ENCODE assay signal across 8 mouse cellular contexts in genomic region chr16:17927351-17928082, GRCm38 (mm10). TPM values are rescaled to one million over a fixed set of nuclear protein-coding genes. Genes with fewer than 3 reads are reported as not detected.
A peak's percentile ranks its signal among the peaks of the same experiment; 100 is the strongest.
DNase-seq lines count a peak whose midpoint lies in the region; ATAC-seq and TF ChIP-seq lines count a peak whose summit lies in the region.

No protein-coding gene starts in this region.

- WGBS in heart, embryonic 11.5 days (ENCODE audit: insufficient replicate concordance) = under 1% methylated on average over 65 of the region's 72 CpGs
- 1% methylated on average over 70 of the region's 72 CpGs for WGBS in embryonic facial prominence, embryonic 13.5 days
- under 1% methylated on average over 71 of the region's 72 CpGs for WGBS in hindbrain, postnatal 0 days
- WGBS in liver, embryonic 13.5 days (ENCODE audit: insufficient replicate concordance) = under 1% methylated on average over 72 of the region's 72 CpGs
- WGBS in neural tube, embryonic 11.5 days = under 1% methylated on average over 59 of the region's 72 CpGs

- no peaks in the 10 kb centered on the region for H3K27me3 ChIP-seq in heart, embryonic 11.5 days (ENCODE audit: control insufficient read depth, insufficient read depth, low read length)
- H3K27me3 ChIP-seq in Patski = no peaks in the 10 kb centered on the region
- no peaks in the 10 kb centered on the region for H3K27me3 ChIP-seq in embryonic facial prominence, embryonic 13.5 days
- no peaks in the 10 kb centered on the region for H3K27me3 ChIP-seq in hindbrain, postnatal 0 days (ENCODE audit: insufficient read depth, low read length)
- H3K27me3 ChIP-seq in liver, embryonic 13.5 days = no peaks in the 10 kb centered on the region
- no peaks in the 10 kb centered on the region for H3K27me3 ChIP-seq in neural tube, embryonic 11.5 days (ENCODE audit: control insufficient read depth, insufficient read depth, low read length)

- CTCF ChIA-PET in Patski (lab: Charles Lee) = interaction anchor here (1.0 to 2.2 kb wide), 2 partner anchors 11 to 13 kb away, joined by 3 to 19 read pairs; no protein-coding TSS in a partner anchor

- H3K27ac ChIP-seq in heart, embryonic 11.5 days (ENCODE audit: low read depth, low read length) = peak overlapping the region; percentile 74
- H3K27ac ChIP-seq in embryonic facial prominence, embryonic 13.5 days = peak overlapping the region; percentile 80
- peak overlapping the region; percentile 84 for H3K27ac ChIP-seq in hindbrain, postnatal 0 days
- peak overlapping the region; percentile 87 for H3K27ac ChIP-seq in liver, embryonic 13.5 days
- peak overlapping the region; percentile 80 for H3K27ac ChIP-seq in neural tube, embryonic 11.5 days (ENCODE audit: low read depth, low read length)

- H3K4me3 ChIP-seq in heart, embryonic 11.5 days (ENCODE audit: low read depth, low read length) = peak overlapping the region; percentile 65
- H3K4me3 ChIP-seq in embryonic facial prominence, embryonic 13.5 days = peak overlapping the region; percentile 85
- peak overlapping the region; percentile 85 for H3K4me3 ChIP-seq in hindbrain, postnatal 0 days (ENCODE audit: low read length)
- peak overlapping the region; percentile 91 for H3K4me3 ChIP-seq in liver, embryonic 13.5 days (replicated peaks)
- peak overlapping the region; percentile 81 for H3K4me3 ChIP-seq in neural tube, embryonic 11.5 days (ENCODE audit: low read depth, low read length)

- no peak for TF ChIP-seq CTCF in Patski (IDR thresholded peaks at IDR 0.05)
- TF ChIP-seq CTCF in hindbrain, postnatal 0 days (IDR thresholded peaks at IDR 0.05; ENCODE audit: low read depth) = no peak

- ATAC-seq in heart, embryonic 11.5 days (replicated peaks; ENCODE audit: insufficient number of reproducible peaks, low FRiP score, low TSS enrichment) = peak; percentile 15
- peak; percentile 2 for ATAC-seq in Patski
- ATAC-seq in embryonic facial prominence, embryonic 13.5 days (ENCODE audit: insufficient number of reproducible peaks, insufficient read depth, low FRiP score, low TSS enrichment, low read depth) = peak; percentile 43
- ATAC-seq in hindbrain, postnatal 0 days = peak; percentile 38
- ATAC-seq in liver, embryonic 13.5 days (ENCODE audit: low read depth) = peak; percentile 19
- ATAC-seq in neural tube, embryonic 11.5 days (ENCODE audit: insufficient read depth, low FRiP score, low TSS enrichment) = peak; percentile 54

- POLR2A ChIA-PET in Patski (lab: Charles Lee) = interaction anchor here (1.4 kb wide), 1 partner anchor 9 kb away, joined by 4 read pairs; no protein-coding TSS in a partner anchor

- DNase-seq in heart, adult 11 months = no peak
- no peak for DNase-seq in Patski (ENCODE audit: low read depth, low spot score)
- peak; percentile 56 for DNase-seq in hindbrain, postnatal 0 days (ENCODE audit: low spot score)
- no peak for DNase-seq in liver, embryonic 13.5 days
- peak; percentile 69 for DNase-seq in neural tube, embryonic 11.5 days (ENCODE audit: low spot score)
- DNase-seq in thymus, postnatal 10 days (ENCODE audit: low spot score in 2 of 2) = peak; percentile 28 to 48

- peak overlapping the region; percentile 92 for H3K4me2 ChIP-seq in heart, embryonic 11.5 days
- peak overlapping the region; percentile 94 for H3K4me2 ChIP-seq in embryonic facial prominence, embryonic 13.5 days
- H3K4me2 ChIP-seq in hindbrain, postnatal 0 days (ENCODE audit: low read depth, low read length) = peak overlapping the region; percentile 80
- H3K4me2 ChIP-seq in liver, embryonic 13.5 days = peak overlapping the region; percentile 100
- H3K4me2 ChIP-seq in neural tube, embryonic 11.5 days (ENCODE audit: low read depth) = peak overlapping the region; percentile 75

- in situ Hi-C loops in Patski (cut with MboI; ENCODE audit: low pct_unique_long_range_greater_than_20kb) = no loop called here

- H3K9ac ChIP-seq in heart, embryonic 11.5 days (ENCODE audit: low read depth, low read length) = peak overlapping the region; percentile 68
- peak overlapping the region; percentile 78 for H3K9ac ChIP-seq in embryonic facial prominence, embryonic 13.5 days
- peak overlapping the region; percentile 81 for H3K9ac ChIP-seq in hindbrain, postnatal 0 days (replicated peaks; ENCODE audit: low read length)
- H3K9ac ChIP-seq in liver, embryonic 13.5 days = peak overlapping the region; percentile 93
- peak overlapping the region; percentile 77 for H3K9ac ChIP-seq in neural tube, embryonic 11.5 days (ENCODE audit: low read length)

- H3K9me3 ChIP-seq in heart, embryonic 11.5 days (replicated peaks; ENCODE audit: control insufficient read depth, low read length) = no peaks in the 10 kb centered on the region
- H3K9me3 ChIP-seq in embryonic facial prominence, embryonic 13.5 days = no peaks in the 10 kb centered on the region
- H3K9me3 ChIP-seq in hindbrain, postnatal 0 days (ENCODE audit: low read length) = no peaks in the 10 kb centered on the region
- H3K9me3 ChIP-seq in liver, embryonic 13.5 days (replicated peaks) = no peaks in the 10 kb centered on the region
- H3K9me3 ChIP-seq in neural tube, embryonic 11.5 days (ENCODE audit: control insufficient read depth, low read length) = no peaks in the 10 kb centered on the region

- H3K36me3 ChIP-seq in heart, embryonic 11.5 days (ENCODE audit: control insufficient read depth, insufficient read depth, low read length) = peaks cover 2% of the 10 kb centered on the region; the same call in 1 of the 2 replicates
- H3K36me3 ChIP-seq in embryonic facial prominence, embryonic 13.5 days = peaks cover 19% of the 10 kb centered on the region
- H3K36me3 ChIP-seq in hindbrain, postnatal 0 days (ENCODE audit: insufficient read depth, low read length) = peaks cover 15% of the 10 kb centered on the region; the same call in 1 of the 2 replicates
- H3K36me3 ChIP-seq in liver, embryonic 13.5 days = peaks cover 22% of the 10 kb centered on the region
- peaks cover 2% of the 10 kb centered on the region; the same call in 1 of the 2 replicates for H3K36me3 ChIP-seq in neural tube, embryonic 11.5 days (ENCODE audit: control insufficient read depth, insufficient read depth, low read length)

- peaks cover 10% of the 10 kb centered on the region for H3K4me1 ChIP-seq in heart, embryonic 11.5 days (ENCODE audit: control insufficient read depth, insufficient read depth, low read length)
- H3K4me1 ChIP-seq in embryonic facial prominence, embryonic 13.5 days = peaks cover 22% of the 10 kb centered on the region
- peaks cover 14% of the 10 kb centered on the region for H3K4me1 ChIP-seq in hindbrain, postnatal 0 days (ENCODE audit: insufficient read depth, low read length)
- peaks cover 62% of the 10 kb centered on the region for H3K4me1 ChIP-seq in liver, embryonic 13.5 days (replicated peaks)
- H3K4me1 ChIP-seq in neural tube, embryonic 11.5 days (ENCODE audit: control insufficient read depth, insufficient read depth, low read length) = peaks cover 7% of the 10 kb centered on the region

RNA-seq across cellular contexts. Expression of gene Slc25a1, which starts 0.5 kb away (rescaled TPM):
- polyA plus RNA-seq in heart, embryonic 11.5 days (2014; fragmentation: Nextera tagmentation; extraction: Ambion mirVana) = 35.9 and 39.5 TPM in 2 replicates
- polyA plus RNA-seq in Patski (2021) = 114 TPM
- 77.7 and 90.5 TPM in 2 replicates for polyA plus RNA-seq in embryonic facial prominence, embryonic 13.5 days (2015; fragmentation: Nextera tagmentation; extraction: Ambion mirVana)
- total RNA-seq in hindbrain, postnatal 0 days (2014; rRNA removed) = 228 and 230 TPM in 2 replicates
- polyA plus RNA-seq in hindbrain, postnatal 0 days (2015; fragmentation: Nextera tagmentation; extraction: Ambion mirVana) = 150 and 151 TPM in 2 replicates
- 78.6 and 83.0 TPM in 2 replicates for polyA plus RNA-seq in liver, embryonic 13.5 days (2015; fragmentation: Nextera tagmentation; extraction: Ambion mirVana)
- 127 and 131 TPM in 2 replicates for polyA plus RNA-seq in neural tube, embryonic 11.5 days (2014; fragmentation: Nextera tagmentation; extraction: Ambion mirVana)

RNA-seq across cellular contexts. Expression of gene Gsc2, which starts 12.7 kb away (rescaled TPM):
- not detected in 2 replicates for polyA plus RNA-seq in heart, embryonic 11.5 days (2014; fragmentation: Nextera tagmentation; extraction: Ambion mirVana)
- not detected for polyA plus RNA-seq in Patski (2021)
- not detected in 2 replicates for polyA plus RNA-seq in embryonic facial prominence, embryonic 13.5 days (2015; fragmentation: Nextera tagmentation; extraction: Ambion mirVana)
- total RNA-seq in hindbrain, postnatal 0 days (2014; rRNA removed) = 0.21 and 0.61 TPM in 2 replicates
- polyA plus RNA-seq in hindbrain, postnatal 0 days (2015; fragmentation: Nextera tagmentation; extraction: Ambion mirVana) = 0.76 and 1.0 TPM in 2 replicates
- not detected in 2 replicates for polyA plus RNA-seq in liver, embryonic 13.5 days (2015; fragmentation: Nextera tagmentation; extraction: Ambion mirVana)
- not detected in 2 replicates for polyA plus RNA-seq in neural tube, embryonic 11.5 days (2014; fragmentation: Nextera tagmentation; extraction: Ambion mirVana)

RNA-seq across cellular contexts. Expression of gene Ess2, which starts 16.4 kb away (rescaled TPM):
- polyA plus RNA-seq in heart, embryonic 11.5 days (2014; fragmentation: Nextera tagmentation; extraction: Ambion mirVana) = 27.2 and 29.8 TPM in 2 replicates
- polyA plus RNA-seq in Patski (2021) = 25.7 TPM
- polyA plus RNA-seq in embryonic facial prominence, embryonic 13.5 days (2015; fragmentation: Nextera tagmentation; extraction: Ambion mirVana) = 43.7 and 46.9 TPM in 2 replicates
- 37.7 and 46.3 TPM in 2 replicates for total RNA-seq in hindbrain, postnatal 0 days (2014; rRNA removed)
- 38.8 and 40.8 TPM in 2 replicates for polyA plus RNA-seq in hindbrain, postnatal 0 days (2015; fragmentation: Nextera tagmentation; extraction: Ambion mirVana)
- 11.7 and 11.8 TPM in 2 replicates for polyA plus RNA-seq in liver, embryonic 13.5 days (2015; fragmentation: Nextera tagmentation; extraction: Ambion mirVana)
- polyA plus RNA-seq in neural tube, embryonic 11.5 days (2014; fragmentation: Nextera tagmentation; extraction: Ambion mirVana) = 42.0 and 45.1 TPM in 2 replicates

RNA-seq across cellular contexts. Expression of gene Tssk2, which starts 29.1 kb away (rescaled TPM):
- polyA plus RNA-seq in heart, embryonic 11.5 days (2014; fragmentation: Nextera tagmentation; extraction: Ambion mirVana) = 0.11 TPM in 1 of 2 replicates, not detected in the other
- polyA plus RNA-seq in Patski (2021) = 0.08 TPM
- 0.20 TPM in 1 of 2 replicates, not detected in the other for polyA plus RNA-seq in embryonic facial prominence, embryonic 13.5 days (2015; fragmentation: Nextera tagmentation; extraction: Ambion mirVana)
- total RNA-seq in hindbrain, postnatal 0 days (2014; rRNA removed) = not detected in 2 replicates
- not detected in 2 replicates for polyA plus RNA-seq in hindbrain, postnatal 0 days (2015; fragmentation: Nextera tagmentation; extraction: Ambion mirVana)
- polyA plus RNA-seq in liver, embryonic 13.5 days (2015; fragmentation: Nextera tagmentation; extraction: Ambion mirVana) = not detected in 2 replicates
- 0.28 TPM in 1 of 2 replicates, not detected in the other for polyA plus RNA-seq in neural tube, embryonic 11.5 days (2014; fragmentation: Nextera tagmentation; extraction: Ambion mirVana)

RNA-seq across cellular contexts. Expression of gene Dgcr2, which starts 29.2 kb away (rescaled TPM):
- polyA plus RNA-seq in heart, embryonic 11.5 days (2014; fragmentation: Nextera tagmentation; extraction: Ambion mirVana) = 44.8 and 49.9 TPM in 2 replicates
- polyA plus RNA-seq in Patski (2021) = 75.2 TPM
- 96.8 and 97.0 TPM in 2 replicates for polyA plus RNA-seq in embryonic facial prominence, embryonic 13.5 days (2015; fragmentation: Nextera tagmentation; extraction: Ambion mirVana)
- 181 and 199 TPM in 2 replicates for total RNA-seq in hindbrain, postnatal 0 days (2014; rRNA removed)
- polyA plus RNA-seq in hindbrain, postnatal 0 days (2015; fragmentation: Nextera tagmentation; extraction: Ambion mirVana) = 83.0 and 88.8 TPM in 2 replicates
- polyA plus RNA-seq in liver, embryonic 13.5 days (2015; fragmentation: Nextera tagmentation; extraction: Ambion mirVana) = 18.6 and 20.7 TPM in 2 replicates
- polyA plus RNA-seq in neural tube, embryonic 11.5 days (2014; fragmentation: Nextera tagmentation; extraction: Ambion mirVana) = 95.0 and 110 TPM in 2 replicates

Comparison
In these comparisons a context has a peak if more than half of its experiments do, and no peak if none do; other contexts are left out.
1. ATAC-seq: peak in every context shown above with its lines; median percentile 54 in neural tube, embryonic 11.5 days; 43 in embryonic facial prominence, embryonic 13.5 days; 38 in hindbrain, postnatal 0 days; 19 in liver, embryonic 13.5 days; 15 in heart, embryonic 11.5 days; 2 in Patski.
2. DNase-seq: peak in hindbrain, postnatal 0 days (single experiment), neural tube, embryonic 11.5 days (single experiment) and thymus, postnatal 10 days (2 of 2); none in heart, adult 11 months (single experiment), Patski (single experiment) and liver, embryonic 13.5 days (single experiment).
3. Peak in every context shown above with its lines, with median percentiles within 50 percentile points of each other: H3K27ac ChIP-seq, H3K4me2 ChIP-seq, H3K4me3 ChIP-seq and H3K9ac ChIP-seq.